Mouse (Mus musculus): ENCODE results near the gene Fggy. TPM values are rescaled to one million over a fixed set of nuclear protein-coding genes. Genes with fewer than 3 reads are reported as not detected.
A peak's percentile ranks its signal among the peaks of the same experiment; 100 is the strongest.

Fggy gene
- polyA plus RNA-seq, 1 experiment from 2014 or later: 5.3 TPM

- DNase-seq (ENCODE audit: low spot score): no peak
- Histone ChIP-seq H3K4me3 (ENCODE audit: low read depth, low read length) (no peak overlapping the region), H3K27me3 (ENCODE audit: control insufficient read depth, insufficient read depth, low read length) (no peaks in the 10 kb centered on the region), H3K36me3 (ENCODE audit: control insufficient read depth, insufficient read depth, low read length) (no peaks in the 10 kb centered on the region), H3K9me3 (ENCODE audit: control insufficient read depth, low read length) (no peaks in the 10 kb centered on the region), H3K4me1 (replicated peaks; ENCODE audit: control insufficient read depth, insufficient read depth) (peaks cover 3% of the 10 kb centered on the region), H3K9ac (ENCODE audit: low read length) (no peak overlapping the region), H3K27ac (replicated peaks) (no peak overlapping the region), H3K4me2 (replicated peaks; ENCODE audit: low read depth) (no peak overlapping the region)
- 63% methylated on average over 5 of the region's 5 CpGs for WGBS
- TF ChIP-seq EP300 (optimal IDR thresholded peaks at IDR 0.05): no peak
- no peak for TF ChIP-seq CTCF (IDR thresholded peaks at IDR 0.05; ENCODE audit: low read depth)
- ATAC-seq (ENCODE audit: low FRiP score, low TSS enrichment): no peak
These were observed 307.9 kb downstream of the Fggy start for GRCm38 (mm10) chr4:95865251-95865650.

GRCm38 (mm10) chr4:95865882-95866281 is 308.6 kb downstream of the Fggy start:
- Histone ChIP-seq H3K27ac (replicated peaks) (no peak overlapping the region), H3K4me3 (ENCODE audit: low read depth, low read length) (no peak overlapping the region), H3K9me3 (ENCODE audit: control insufficient read depth, low read length) (no peaks in the 10 kb centered on the region), H3K4me2 (replicated peaks; ENCODE audit: low read depth) (no peak overlapping the region), H3K36me3 (ENCODE audit: control insufficient read depth, insufficient read depth, low read length) (no peaks in the 10 kb centered on the region), H3K27me3 (ENCODE audit: control insufficient read depth, insufficient read depth, low read length) (no peaks in the 10 kb centered on the region), H3K4me1 (replicated peaks; ENCODE audit: control insufficient read depth, insufficient read depth) (peaks cover 3% of the 10 kb centered on the region), H3K9ac (ENCODE audit: low read length) (no peak overlapping the region)
- DNase-seq (ENCODE audit: low spot score) (no peak), ATAC-seq (ENCODE audit: low FRiP score, low TSS enrichment) (no peak)
- 73% methylated on average over 3 of the region's 3 CpGs for WGBS
- TF ChIP-seq CTCF (IDR thresholded peaks at IDR 0.05; ENCODE audit: low read depth): no peak
- TF ChIP-seq EP300 (optimal IDR thresholded peaks at IDR 0.05): no peak

GRCm38 (mm10) chr4:95867103-95867502 is 309.8 kb downstream of the Fggy start:
- ATAC-seq (ENCODE audit: low FRiP score, low TSS enrichment): no peak

GRCm38 (mm10) chr4:95868348-95868747 is 311.0 kb downstream of the Fggy start:
- Histone ChIP-seq H3K9ac (ENCODE audit: low read length) (no peak overlapping the region), H3K4me3 (ENCODE audit: low read depth, low read length) (no peak overlapping the region), H3K4me1 (replicated peaks; ENCODE audit: control insufficient read depth, insufficient read depth) (no peaks in the 10 kb centered on the region), H3K36me3 (ENCODE audit: control insufficient read depth, insufficient read depth, low read length) (no peaks in the 10 kb centered on the region), H3K27me3 (ENCODE audit: control insufficient read depth, insufficient read depth, low read length) (no peaks in the 10 kb centered on the region), H3K4me2 (replicated peaks; ENCODE audit: low read depth) (no peak overlapping the region), H3K9me3 (ENCODE audit: control insufficient read depth, low read length) (no peaks in the 10 kb centered on the region), H3K27ac (replicated peaks) (no peak overlapping the region)
- DNase-seq (ENCODE audit: low spot score) (no peak), ATAC-seq (ENCODE audit: low FRiP score, low TSS enrichment) (no peak)
- TF ChIP-seq EP300 (optimal IDR thresholded peaks at IDR 0.05) (no peak), CTCF (IDR thresholded peaks at IDR 0.05; ENCODE audit: low read depth) (peak; percentile 51)
- 83% methylated on average over 6 of the region's 6 CpGs for WGBS

More at GRCm38 (mm10) chr4:95867103-95867502, 309.8 kb downstream of the Fggy start:
- Histone ChIP-seq H3K36me3 (ENCODE audit: control insufficient read depth, insufficient read depth, low read length) (no peaks in the 10 kb centered on the region), H3K4me1 (replicated peaks; ENCODE audit: control insufficient read depth, insufficient read depth) (peaks cover 3% of the 10 kb centered on the region), H3K9ac (ENCODE audit: low read length) (no peak overlapping the region), H3K4me3 (ENCODE audit: low read depth, low read length) (no peak overlapping the region), H3K4me2 (replicated peaks; ENCODE audit: low read depth) (no peak overlapping the region), H3K27ac (replicated peaks) (no peak overlapping the region), H3K27me3 (ENCODE audit: control insufficient read depth, insufficient read depth, low read length) (no peaks in the 10 kb centered on the region), H3K9me3 (ENCODE audit: control insufficient read depth, low read length) (no peaks in the 10 kb centered on the region)
- 80% methylated on average over 3 of the region's 3 CpGs for WGBS
- DNase-seq (ENCODE audit: low spot score): no peak
- no peak for TF ChIP-seq CTCF (IDR thresholded peaks at IDR 0.05; ENCODE audit: low read depth)
- no peak for TF ChIP-seq EP300 (optimal IDR thresholded peaks at IDR 0.05)

- 13% methylated on average over 6 of the region's 6 CpGs for WGBS
- ATAC-seq (ENCODE audit: low FRiP score, low TSS enrichment) (no peak), DNase-seq (ENCODE audit: low spot score) (peak; percentile 44)
- H3K9me3 ChIP-seq (ENCODE audit: control insufficient read depth, low read length): no peaks in the 10 kb centered on the region
- no peak overlapping the region for H3K9ac ChIP-seq (ENCODE audit: low read length)
- TF ChIP-seq EP300 (optimal IDR thresholded peaks at IDR 0.05): no peak
- TF ChIP-seq CTCF (IDR thresholded peaks at IDR 0.05; ENCODE audit: low read depth): peak; percentile 96
- no peak overlapping the region for H3K4me3 ChIP-seq (ENCODE audit: low read depth, low read length)
- H3K36me3 ChIP-seq (ENCODE audit: control insufficient read depth, insufficient read depth, low read length): no peaks in the 10 kb centered on the region
- no peaks in the 10 kb centered on the region for H3K27me3 ChIP-seq (ENCODE audit: control insufficient read depth, insufficient read depth, low read length)
- H3K4me2 ChIP-seq (replicated peaks; ENCODE audit: low read depth): 0 out of 2 replicates have a peak overlapping the region, but pooled peaks have one; percentile 34
- no peaks in the 10 kb centered on the region for H3K4me1 ChIP-seq (replicated peaks; ENCODE audit: control insufficient read depth, insufficient read depth)
- no peak overlapping the region for H3K27ac ChIP-seq (replicated peaks)
These were observed 314.0 kb downstream of the Fggy start for GRCm38 (mm10) chr4:95871216-95871881.

GRCm38 (mm10) chr4:95875896-95876295 is 318.6 kb downstream of the Fggy start:
- Histone ChIP-seq H3K9ac (ENCODE audit: low read length) (no peak overlapping the region), H3K4me1 (replicated peaks; ENCODE audit: control insufficient read depth, insufficient read depth) (no peaks in the 10 kb centered on the region), H3K4me3 (ENCODE audit: low read depth, low read length) (no peak overlapping the region), H3K9me3 (ENCODE audit: control insufficient read depth, low read length) (no peaks in the 10 kb centered on the region), H3K27ac (replicated peaks) (no peak overlapping the region), H3K36me3 (ENCODE audit: control insufficient read depth, insufficient read depth, low read length) (no peaks in the 10 kb centered on the region), H3K27me3 (ENCODE audit: control insufficient read depth, insufficient read depth, low read length) (no peaks in the 10 kb centered on the region), H3K4me2 (replicated peaks; ENCODE audit: low read depth) (no peak overlapping the region)
- TF ChIP-seq EP300 (optimal IDR thresholded peaks at IDR 0.05): no peak
- TF ChIP-seq CTCF (IDR thresholded peaks at IDR 0.05; ENCODE audit: low read depth): no peak
- WGBS: 64% methylated on average over 4 of the region's 4 CpGs
- ATAC-seq (ENCODE audit: low FRiP score, low TSS enrichment) (no peak), DNase-seq (ENCODE audit: low spot score) (no peak)
